Mouse (Mus musculus) gonadal fat pad, adult 2 months (tissue): ENCODE data around the gene Rbck1. TPM values are rescaled to one million over a fixed set of nuclear protein-coding genes. Genes with fewer than 3 reads are reported as not detected.

Experiments
- DNase-seq: peaks from one replicate; pipeline ENCODE4 v3.0.0-alpha.2; 2012; ENCODE audit warnings: low read depth
- polyA plus RNA-seq: library from polyadenylated mRNA; depleted of rRNA; stranded (reverse); fragments of >200 nt; gene quantifications from 2 replicates; pipeline ENCODE4 v1.2.3, GENCODE M21; 2012

Gene Rbck1
- polyA plus RNA-seq, 1 experiment, result 140 TPM

- DNase-seq, result no peak
These were observed 11.9 kb upstream of the Rbck1 start for GRCm38 (mm10) chr2:152344361-152344760.

DNA sequence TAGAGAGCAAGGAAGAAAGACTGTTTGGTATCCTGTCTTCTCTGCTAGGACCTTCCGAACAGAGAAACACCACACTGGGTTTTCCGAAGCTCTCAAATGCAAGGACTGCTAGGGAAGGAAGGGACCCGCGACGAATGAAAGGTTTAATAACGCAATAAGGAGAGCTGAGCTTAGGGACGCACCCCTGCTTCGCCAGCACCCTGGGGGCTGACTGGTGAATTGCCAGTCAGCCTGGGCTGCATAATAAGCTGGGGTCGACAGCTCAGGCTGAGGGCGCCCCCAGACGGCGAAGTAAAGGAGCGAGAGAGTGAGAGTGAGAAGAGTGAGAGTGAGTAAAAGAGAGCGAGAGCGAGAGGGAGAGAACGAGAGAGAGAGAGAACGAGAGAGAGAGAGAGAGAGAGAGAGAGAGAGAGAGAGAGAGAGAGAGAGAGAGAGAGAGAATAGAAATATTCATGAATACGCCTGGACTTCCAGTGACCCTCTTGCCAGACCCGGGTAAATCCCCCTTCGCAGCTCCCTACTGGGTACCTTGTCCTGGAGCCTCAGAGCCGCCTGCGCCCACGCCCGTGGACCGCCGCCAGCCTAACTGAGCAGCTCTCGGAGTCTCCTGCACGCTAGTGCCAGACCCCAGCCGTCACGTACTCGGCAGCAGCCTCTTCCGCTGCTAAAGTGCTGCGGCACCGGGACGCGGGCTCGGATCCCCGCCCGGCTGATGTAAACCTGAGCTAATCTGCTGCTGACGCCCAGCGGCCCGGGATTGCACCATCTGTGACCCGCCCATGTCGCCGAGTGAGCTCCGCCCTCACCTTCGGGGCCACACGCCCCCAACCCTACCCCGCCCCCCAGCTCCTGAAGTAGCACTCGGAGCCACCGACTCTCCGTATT is 11.1 kb upstream of the Rbck1 start, which contains the start of gene Trib3:
TSS of gene Trib3 (minus strand) at position 704 of the 885 bp plus-strand sequence.
- DNase-seq, result no peak

GRCm38 (mm10) chr2:152339631-152340179 is 7.3 kb upstream of the Rbck1 start:
- DNase-seq, result no peak

- no peak for DNase-seq
These were observed 5.9 kb upstream of the Rbck1 start for GRCm38 (mm10) chr2:152338319-152338718.

DNA sequence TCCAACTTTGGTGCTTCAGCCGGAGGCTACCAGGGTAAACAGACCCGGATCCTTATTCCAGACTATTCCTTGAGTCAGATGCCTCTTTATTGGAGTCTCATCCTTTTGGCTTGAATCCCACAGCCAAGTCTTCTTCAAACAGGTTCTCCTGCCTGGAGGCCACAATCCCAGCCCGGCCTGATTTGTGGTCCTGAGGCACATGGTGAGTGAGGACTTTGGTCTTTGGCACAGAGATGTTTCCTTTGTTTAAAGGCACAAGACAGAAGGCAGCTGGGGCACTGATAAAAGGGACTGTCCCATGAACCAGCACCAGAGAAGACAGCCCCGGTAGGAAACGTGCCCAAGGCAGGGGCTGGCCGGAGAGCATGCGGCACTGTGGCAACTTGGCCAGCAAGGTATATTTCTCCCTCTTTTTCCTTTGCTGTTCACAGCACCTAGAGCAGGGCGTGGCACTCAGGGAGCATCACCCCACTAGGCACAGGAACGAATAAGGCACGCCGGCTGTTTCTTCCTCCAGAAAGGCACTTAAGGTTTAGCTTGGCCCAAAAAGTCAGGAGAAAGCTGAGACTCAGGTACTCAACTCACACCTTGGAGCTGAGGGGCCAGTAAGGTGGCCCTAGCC is 5.2 kb upstream of the Rbck1 start:
- no peak for DNase-seq

DNA sequence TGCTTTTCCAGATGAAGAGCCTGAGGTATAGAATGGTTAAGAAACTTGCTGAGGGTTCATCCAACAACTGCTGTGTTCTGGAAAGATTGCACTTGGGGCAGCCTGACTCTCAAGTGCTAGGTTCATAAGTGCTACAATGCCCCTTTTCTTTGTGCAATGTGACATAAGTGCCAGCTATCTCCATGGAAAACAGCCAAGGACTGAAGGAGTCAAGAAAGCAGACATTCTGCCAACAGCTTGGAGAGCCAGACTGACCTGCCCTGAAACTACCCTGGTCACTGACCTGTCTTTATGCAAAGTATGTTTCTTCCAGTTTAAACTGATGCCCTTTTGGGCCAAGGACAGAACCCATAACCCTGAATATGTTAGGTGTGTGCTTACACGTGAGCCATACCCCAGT is 4.4 kb upstream of the Rbck1 start:
- no peak for DNase-seq

GRCm38 (mm10) chr2:152335289-152335820 is 2.9 kb upstream of the Rbck1 start:
- no peak for DNase-seq

GRCm38 (mm10) chr2:152333345-152334006 is 1.0 kb upstream of the Rbck1 start:
- DNase-seq, result no peak

- DNase-seq, result no peak
These were observed 1.5 kb downstream of the Rbck1 start for GRCm38 (mm10) chr2:152330858-152331423.

DNA sequence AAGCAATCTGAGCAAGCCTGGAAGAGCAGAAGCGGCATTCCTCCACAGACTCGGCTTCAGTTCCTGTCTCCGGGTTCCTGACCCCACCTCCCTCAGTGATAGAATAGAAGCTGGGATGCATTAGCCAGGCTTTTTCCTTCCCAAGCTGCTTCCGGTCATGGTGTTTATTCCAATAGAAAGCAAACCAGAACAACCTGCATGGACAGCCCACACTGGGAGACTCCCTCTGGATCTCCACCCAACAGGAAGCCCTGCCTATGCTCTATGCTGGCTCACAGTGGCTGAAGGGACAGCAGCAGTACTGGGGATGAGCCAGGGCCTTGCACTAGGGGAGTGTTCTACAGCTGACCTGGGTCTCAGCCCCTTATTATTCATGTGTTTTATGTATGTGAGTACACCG is 4.5 kb downstream of the Rbck1 start:
- no peak for DNase-seq

- no peak for DNase-seq
These were observed 5.8 kb downstream of the Rbck1 start for GRCm38 (mm10) chr2:152326654-152327053.

DNA sequence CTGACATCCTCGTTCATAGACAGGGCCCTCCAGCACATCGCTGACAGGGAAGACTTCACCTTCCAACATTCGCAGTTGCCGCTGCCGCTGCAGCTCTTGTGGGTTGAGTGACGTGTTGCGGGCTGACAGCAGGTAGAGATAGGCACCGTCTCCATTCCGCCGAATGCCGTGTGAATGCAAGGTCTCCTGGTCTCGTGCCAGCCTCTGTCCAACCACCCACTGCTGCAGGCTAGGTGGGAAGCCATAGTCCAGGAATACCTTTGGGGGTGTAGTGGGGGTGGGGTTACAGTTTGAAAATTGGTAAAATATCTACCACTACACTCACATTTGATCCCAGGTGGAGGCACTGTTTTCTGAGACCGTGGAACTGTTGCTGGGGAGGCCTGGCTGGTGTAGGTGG is 6.3 kb downstream of the Rbck1 start:
- DNase-seq, result no peak

GRCm38 (mm10) chr2:152324842-152325241 is 7.6 kb downstream of the Rbck1 start:
- no peak for DNase-seq

DNA sequence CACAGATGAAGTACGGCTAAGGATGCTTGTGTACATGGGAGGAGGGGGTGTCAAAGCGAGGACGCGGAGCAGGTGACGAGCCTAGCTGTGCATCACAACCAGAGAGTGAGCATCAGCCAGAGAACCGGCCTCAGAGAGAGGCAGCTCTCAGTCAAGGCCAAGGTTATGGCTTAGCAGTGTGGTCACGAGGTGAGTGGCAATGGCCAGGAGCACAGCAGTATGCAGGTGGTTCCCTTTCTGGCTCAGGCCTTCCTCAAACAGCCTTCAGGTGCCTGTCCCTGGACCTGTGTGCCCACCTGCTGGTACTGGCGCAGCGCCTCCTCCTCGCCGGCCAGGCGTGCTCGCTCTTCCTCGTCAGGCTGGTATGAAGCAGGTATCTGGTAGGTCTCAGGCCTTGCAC is 8.5 kb downstream of the Rbck1 start:
- no peak for DNase-seq

DNA sequence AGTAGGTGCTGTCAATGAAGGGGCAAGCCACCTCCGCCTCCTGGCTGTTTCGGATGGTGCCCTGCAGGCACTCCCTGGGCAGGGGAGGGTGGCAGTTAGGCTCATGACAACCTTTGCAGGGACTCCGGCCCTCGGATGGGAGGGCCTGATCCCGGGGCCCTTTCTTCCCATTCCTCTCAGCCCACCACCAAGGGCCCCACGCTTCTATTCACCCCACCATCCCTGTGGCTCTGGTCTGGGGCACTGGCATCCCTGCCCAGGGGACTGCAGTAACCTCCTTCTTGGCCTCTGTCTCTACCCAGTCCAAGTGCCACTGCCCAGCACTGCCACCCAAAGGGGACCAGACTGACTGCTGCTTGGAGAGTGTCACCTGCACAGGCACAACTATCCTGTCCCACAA is 10.3 kb downstream of the Rbck1 start:
- DNase-seq, result no peak

DNA sequence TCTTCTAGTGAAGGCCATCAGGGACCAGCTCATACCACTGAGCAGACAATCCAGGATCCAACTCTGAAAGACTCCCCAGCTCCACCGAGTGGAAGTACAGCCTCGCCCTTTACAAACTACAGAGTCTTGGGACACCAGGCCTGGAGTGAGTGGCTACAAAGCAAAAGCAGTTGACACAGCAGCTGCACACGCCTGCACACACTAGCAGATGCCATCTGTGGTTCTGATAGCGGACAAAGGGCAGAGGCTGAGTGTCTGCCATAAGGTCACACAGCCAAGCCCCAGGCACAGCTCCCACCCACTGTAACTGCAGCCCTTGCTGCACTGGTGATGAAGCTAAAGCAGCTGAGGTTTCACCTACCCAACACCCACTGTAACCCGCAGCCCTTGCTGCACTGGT is 10.9 kb downstream of the Rbck1 start:
- no peak for DNase-seq

DNA sequence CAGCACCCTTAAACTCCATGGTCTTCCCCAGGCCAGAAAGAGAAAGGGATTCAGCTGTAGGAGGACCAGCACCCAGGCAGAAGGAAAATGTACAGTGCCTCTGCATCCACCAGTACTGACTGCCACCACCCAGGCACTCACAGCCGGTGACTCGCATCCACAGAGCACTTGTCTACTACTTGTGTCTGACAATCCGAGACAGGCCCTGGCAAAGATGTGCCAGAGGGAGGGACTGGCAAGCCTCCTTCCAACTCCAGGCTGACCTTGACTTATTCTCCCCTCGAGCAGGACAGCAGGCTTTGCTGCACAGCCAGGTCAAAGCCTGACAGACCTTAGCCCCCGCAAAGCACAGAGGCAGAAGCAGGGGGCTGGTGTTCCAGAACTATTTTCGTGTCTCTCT is 15.4 kb downstream of the Rbck1 start:
- no peak for DNase-seq

- no peak for DNase-seq
These were observed 18.5 kb downstream of the Rbck1 start for GRCm38 (mm10) chr2:152313926-152314325.

DNA sequence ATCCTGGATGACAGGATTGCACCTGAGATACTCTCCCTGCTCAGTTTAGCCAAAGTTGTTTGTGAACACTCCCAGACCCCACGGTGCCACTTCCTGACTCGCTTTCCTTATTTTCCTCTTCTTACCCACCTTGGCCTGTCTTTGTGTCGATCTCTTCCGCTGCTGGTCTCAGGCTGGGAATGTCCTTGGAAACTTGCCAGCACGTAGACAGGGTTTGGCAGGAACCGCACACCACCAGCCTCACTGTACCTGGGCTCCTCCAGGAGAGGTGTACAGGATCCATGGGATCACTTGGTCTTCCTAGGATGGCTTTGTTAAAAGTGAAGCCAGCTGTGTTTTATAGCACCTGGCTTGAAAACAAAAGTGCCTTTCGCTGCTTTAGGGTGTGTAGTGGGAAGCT is 19.5 kb downstream of the Rbck1 start:
- no peak for DNase-seq

GRCm38 (mm10) chr2:152307186-152307585 is 25.3 kb downstream of the Rbck1 start:
- DNase-seq, result no peak

GRCm38 (mm10) chr2:152305480-152305879 is 27.0 kb downstream of the Rbck1 start:
- no peak for DNase-seq

DNA sequence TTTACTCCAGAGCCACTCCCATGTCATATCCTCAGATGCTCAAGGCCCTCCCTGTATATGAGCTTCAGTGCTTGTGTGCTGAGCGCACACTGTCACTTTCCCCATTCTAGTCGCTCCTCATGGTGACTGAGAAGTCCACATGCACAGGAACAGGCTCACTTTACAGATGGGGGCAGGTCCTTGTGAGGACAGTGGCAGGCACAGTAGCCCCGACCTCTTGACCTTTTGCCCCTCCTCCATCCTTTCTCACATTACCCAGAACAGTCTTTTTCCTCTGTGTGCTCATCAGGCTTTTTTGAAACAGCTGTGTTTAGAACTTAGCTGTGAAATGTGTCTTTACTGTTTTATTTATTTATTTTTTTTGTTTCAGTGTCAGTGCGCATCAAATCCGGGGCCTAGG is 28.7 kb downstream of the Rbck1 start:
- DNase-seq, result no peak
